Mouse (Mus musculus) spleen, adult 2 months (tissue): ENCODE data around the gene Pakap.

ENCODE experiments used
- CTCF ChIP-seq: fragments of 200-500 bp; IDR thresholded peaks from 2 replicates; pipeline ENCODE4 v1.5.1; 2011; ENCODE audit warnings: mild to moderate bottlenecking, inconsistent platforms; ENCODE audit not compliant: insufficient read depth, insufficient read length, insufficient replicate concordance; ENCODE audit errors: extremely low read depth
- POLR2A ChIP-seq: fragments of 200-500 bp; IDR thresholded peaks from 2 replicates; pipeline ENCODE4 v1.6.1; 2011; ENCODE audit warnings: low read depth, low read length, inconsistent platforms

- TF ChIP-seq CTCF: no peak
- no peak for TF ChIP-seq POLR2A
Measured at GRCm38 (mm10) chr4:57867454-57867853, 299.5 kb downstream of the Pakap start.
